Mouse (Mus musculus): ENCODE data around the gene Sh2d1b2. TPM values are rescaled to one million over a fixed set of nuclear protein-coding genes. Genes with fewer than 3 reads are reported as not detected.
"Not testable (repeated sequence)": the region's sequence is repeated elsewhere in the genome, so short reads cannot be mapped to it uniquely, and the experiment has no call there.

Sh2d1b2 gene
- not detected in 2 replicates for polyA plus RNA-seq (2016; fragmentation: Nextera tagmentation; extraction: Ambion mirVana)

GRCm38 (mm10) chr1:170232688-170233087, at the start of gene Sh2d1b2:
Gene Sh2d1b2 (plus strand): TSS chr1:170232749.
- not testable (repeated sequence) for H3K27me3 ChIP-seq (replicated peaks; ENCODE audit: low read depth, poor library complexity, severe bottlenecking); H3K4me1 ChIP-seq; H3K36me3 ChIP-seq (replicated peaks); H3K27ac ChIP-seq (replicated peaks); DNase-seq (ENCODE audit: low spot score); H3K4me3 ChIP-seq; H3K9me3 ChIP-seq
- 79% methylated on average over 6 of the region's 6 CpGs for WGBS

GRCm38 (mm10) chr1:170185137-170185536, 47.4 kb upstream of the Sh2d1b2 start:
- Histone ChIP-seq H3K9me3 (no peaks in the 10 kb centered on the region), H3K27ac (replicated peaks) (no peak overlapping the region), H3K4me3 (no peak overlapping the region), H3K4me1 (no peaks in the 10 kb centered on the region), H3K36me3 (replicated peaks) (no peaks in the 10 kb centered on the region), H3K27me3 (replicated peaks; ENCODE audit: low read depth, poor library complexity, severe bottlenecking) (no peaks in the 10 kb centered on the region)
- WGBS, result 94% methylated on average over 3 of the region's 3 CpGs
- DNase-seq (ENCODE audit: low spot score), result no peak

GRCm38 (mm10) chr1:170186531-170186930, 46.0 kb upstream of the Sh2d1b2 start:
- H3K9me3 ChIP-seq, result no peaks in the 10 kb centered on the region
- H3K4me3 ChIP-seq, result no peak overlapping the region
- H3K36me3 ChIP-seq (replicated peaks), result peaks cover 6% of the 10 kb centered on the region
- H3K4me1 ChIP-seq, result no peaks in the 10 kb centered on the region
- no peaks in the 10 kb centered on the region for H3K27me3 ChIP-seq (replicated peaks; ENCODE audit: low read depth, poor library complexity, severe bottlenecking)
- H3K27ac ChIP-seq (replicated peaks), result no peak overlapping the region
- 90% methylated on average over 5 of the region's 5 CpGs for WGBS
- DNase-seq (ENCODE audit: low spot score), result no peak

DNA sequence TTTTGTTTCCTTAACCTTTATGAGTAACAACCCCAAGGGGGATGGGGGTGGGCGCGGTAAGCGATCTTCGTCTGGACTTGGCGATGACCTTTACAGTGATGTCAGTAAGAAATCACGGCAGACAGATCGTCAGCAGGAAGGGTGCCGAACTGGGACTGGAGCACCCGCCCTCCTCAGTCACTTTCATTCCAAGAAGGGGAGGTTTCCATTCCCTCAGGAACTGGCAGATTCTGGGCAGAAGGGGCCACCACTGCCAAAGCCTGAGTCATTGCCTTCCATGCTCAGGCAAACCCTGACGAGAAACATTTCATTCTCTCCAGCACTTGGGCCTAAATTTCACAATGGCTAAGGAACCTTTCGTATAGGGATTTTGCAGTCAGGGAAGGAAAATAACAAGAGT, 43.9 kb upstream of the Sh2d1b2 start:
- Histone ChIP-seq H3K9me3 (no peaks in the 10 kb centered on the region), H3K4me3 (no peak overlapping the region), H3K36me3 (replicated peaks) (peaks cover 20% of the 10 kb centered on the region), H3K4me1 (no peaks in the 10 kb centered on the region), H3K27me3 (replicated peaks; ENCODE audit: low read depth, poor library complexity, severe bottlenecking) (no peaks in the 10 kb centered on the region), H3K27ac (replicated peaks) (no peak overlapping the region)
- 80% methylated on average over 11 of the region's 11 CpGs for WGBS
- no peak for DNase-seq (ENCODE audit: low spot score)

GRCm38 (mm10) chr1:170190225-170190624, 42.3 kb upstream of the Sh2d1b2 start:
- H3K27me3 ChIP-seq (replicated peaks; ENCODE audit: low read depth, poor library complexity, severe bottlenecking), result no peaks in the 10 kb centered on the region
- DNase-seq (ENCODE audit: low spot score), result no peak
- peaks cover 36% of the 10 kb centered on the region for H3K36me3 ChIP-seq (replicated peaks)
- no peak overlapping the region for H3K27ac ChIP-seq (replicated peaks)
- no peak overlapping the region for H3K4me3 ChIP-seq
- no peaks in the 10 kb centered on the region for H3K4me1 ChIP-seq
- WGBS, result 83% methylated on average over 4 of the region's 4 CpGs
- H3K9me3 ChIP-seq, result no peaks in the 10 kb centered on the region

- Histone ChIP-seq H3K27ac (replicated peaks) (no peak overlapping the region), H3K9me3 (no peaks in the 10 kb centered on the region), H3K4me3 (no peak overlapping the region), H3K36me3 (replicated peaks) (peaks cover 53% of the 10 kb centered on the region), H3K27me3 (replicated peaks; ENCODE audit: low read depth, poor library complexity, severe bottlenecking) (no peaks in the 10 kb centered on the region), H3K4me1 (no peaks in the 10 kb centered on the region)
- DNase-seq (ENCODE audit: low spot score), result no peak
- 95% methylated on average over 1 of the region's 1 CpGs for WGBS
Measured at GRCm38 (mm10) chr1:170191925-170192324, 40.6 kb upstream of the Sh2d1b2 start.

GRCm38 (mm10) chr1:170196211-170196610, 36.3 kb upstream of the Sh2d1b2 start:
- H3K9me3 ChIP-seq, result no peaks in the 10 kb centered on the region
- H3K36me3 ChIP-seq (replicated peaks), result peaks cover 92% of the 10 kb centered on the region
- no peak overlapping the region for H3K27ac ChIP-seq (replicated peaks)
- H3K27me3 ChIP-seq (replicated peaks; ENCODE audit: low read depth, poor library complexity, severe bottlenecking), result no peaks in the 10 kb centered on the region
- no peaks in the 10 kb centered on the region for H3K4me1 ChIP-seq
- no peak for DNase-seq (ENCODE audit: low spot score)
- H3K4me3 ChIP-seq, result no peak overlapping the region
- WGBS, result 95% methylated on average over 8 of the region's 8 CpGs

GRCm38 (mm10) chr1:170200379-170200778, 32.2 kb upstream of the Sh2d1b2 start:
- H3K4me3 ChIP-seq, result no peak overlapping the region
- H3K27ac ChIP-seq (replicated peaks), result no peak overlapping the region
- peak; percentile 19 for DNase-seq (ENCODE audit: low spot score)
- H3K9me3 ChIP-seq, result no peaks in the 10 kb centered on the region
- 88% methylated on average over 3 of the region's 3 CpGs for WGBS
- no peaks in the 10 kb centered on the region for H3K4me1 ChIP-seq
- H3K36me3 ChIP-seq (replicated peaks), result peaks cover 93% of the 10 kb centered on the region
- H3K27me3 ChIP-seq (replicated peaks; ENCODE audit: low read depth, poor library complexity, severe bottlenecking), result no peaks in the 10 kb centered on the region

GRCm38 (mm10) chr1:170206395-170206794, 26.2 kb upstream of the Sh2d1b2 start:
- Histone ChIP-seq H3K9me3 (no peaks in the 10 kb centered on the region), H3K27ac (replicated peaks) (no peak overlapping the region), H3K36me3 (replicated peaks) (peaks cover 90% of the 10 kb centered on the region), H3K27me3 (replicated peaks; ENCODE audit: low read depth, poor library complexity, severe bottlenecking) (no peaks in the 10 kb centered on the region), H3K4me3 (no peak overlapping the region), H3K4me1 (no peaks in the 10 kb centered on the region)
- WGBS, result 93% methylated on average over 6 of the region's 6 CpGs
- no peak for DNase-seq (ENCODE audit: low spot score)

GRCm38 (mm10) chr1:170213181-170213879, 19.2 kb upstream of the Sh2d1b2 start:
- 92% methylated on average over 10 of the region's 10 CpGs for WGBS
- Histone ChIP-seq H3K36me3 (replicated peaks) (peaks cover 41% of the 10 kb centered on the region), H3K4me3 (no peak overlapping the region), H3K9me3 (no peaks in the 10 kb centered on the region), H3K27ac (replicated peaks) (no peak overlapping the region), H3K4me1 (peaks cover 8% of the 10 kb centered on the region; the same call in 1 of the 2 replicates), H3K27me3 (replicated peaks; ENCODE audit: low read depth, poor library complexity, severe bottlenecking) (no peaks in the 10 kb centered on the region)
- DNase-seq (ENCODE audit: low spot score), result no peak

- H3K9me3 ChIP-seq, result no peaks in the 10 kb centered on the region
- H3K4me1 ChIP-seq, result peaks cover 8% of the 10 kb centered on the region; the same call in 1 of the 2 replicates
- H3K27ac ChIP-seq (replicated peaks), result no peak overlapping the region
- H3K4me3 ChIP-seq, result peak overlapping the region; percentile 99
- DNase-seq (ENCODE audit: low spot score), result no peak
- H3K27me3 ChIP-seq (replicated peaks; ENCODE audit: low read depth, poor library complexity, severe bottlenecking), result no peaks in the 10 kb centered on the region
- H3K36me3 ChIP-seq (replicated peaks), result peaks cover 31% of the 10 kb centered on the region
- 47% methylated on average over 7 of the region's 7 CpGs for WGBS
Measured at GRCm38 (mm10) chr1:170214383-170214756, 18.2 kb upstream of the Sh2d1b2 start.

DNA sequence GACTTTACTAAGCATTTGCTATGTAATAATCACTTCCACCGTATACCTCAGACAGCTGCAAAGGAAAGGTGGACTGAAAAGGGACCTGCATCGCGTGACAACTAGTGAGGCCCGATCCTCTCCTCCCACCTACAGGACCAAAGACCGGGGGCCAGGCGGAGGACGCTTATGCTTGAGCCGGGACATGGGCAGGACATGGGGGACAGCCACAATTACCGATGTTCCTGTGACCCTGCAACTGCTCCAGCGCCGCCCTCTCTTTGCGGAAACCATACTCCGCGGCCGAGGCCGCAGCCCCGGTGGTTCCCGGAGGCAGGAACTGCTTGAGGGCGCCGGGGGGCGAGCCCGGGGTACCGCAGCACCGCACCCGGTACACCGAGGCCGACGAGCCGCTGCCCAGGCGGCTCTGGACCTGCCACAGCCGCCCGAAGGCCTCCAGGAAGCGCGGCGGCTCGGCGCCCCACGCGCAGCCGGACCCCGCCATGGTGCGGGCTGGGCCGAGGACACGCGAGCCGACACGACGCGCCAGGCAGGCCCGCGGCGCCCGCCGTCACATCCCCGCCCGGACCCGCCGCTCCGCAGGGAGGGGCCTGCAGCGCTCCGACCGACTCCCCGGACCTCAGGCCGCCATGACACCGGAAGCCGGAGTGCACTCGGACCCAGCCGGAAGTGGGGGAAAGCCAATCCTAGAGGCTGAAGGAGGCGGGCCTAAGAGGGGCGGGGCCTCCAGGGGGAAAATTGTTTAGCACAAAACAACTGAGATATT, 17.6 kb upstream of the Sh2d1b2 start, which contains the start of gene Uhmk1:
TSS of gene Uhmk1 (minus strand) at position 641 of the 766 bp plus-strand sequence.
- peaks cover 8% of the 10 kb centered on the region; the same call in 1 of the 2 replicates for H3K4me1 ChIP-seq
- H3K27ac ChIP-seq (replicated peaks), result peak within 1 kb of the TSS; percentile 94

GRCm38 (mm10) chr1:170215590-170215989, 17.0 kb upstream of the Sh2d1b2 start:
- Histone ChIP-seq H3K9me3 (no peaks in the 10 kb centered on the region), H3K4me1 (peaks cover 8% of the 10 kb centered on the region; the same call in 1 of the 2 replicates), H3K27ac (replicated peaks) (peak overlapping the region; percentile 94; the same call in 1 of the 2 replicates), H3K36me3 (replicated peaks) (peaks cover 22% of the 10 kb centered on the region), H3K4me3 (peak overlapping the region; percentile 99), H3K27me3 (replicated peaks; ENCODE audit: low read depth, poor library complexity, severe bottlenecking) (no peaks in the 10 kb centered on the region)
- DNase-seq (ENCODE audit: low spot score), result no peak
- 75% methylated on average over 3 of the region's 3 CpGs for WGBS

More for the DNA sequence above, 17.6 kb upstream of the Sh2d1b2 start, which contains the start of gene Uhmk1:
- under 1% methylated on average over 70 of the region's 70 CpGs for WGBS
- H3K27me3 ChIP-seq (replicated peaks; ENCODE audit: low read depth, poor library complexity, severe bottlenecking), result no peaks in the 10 kb centered on the region
- peak within 1 kb of the TSS; percentile 99 for H3K4me3 ChIP-seq
- no peaks in the 10 kb centered on the region for H3K9me3 ChIP-seq
- DNase-seq (ENCODE audit: low spot score), result peak; percentile 94
- peaks cover 28% of the 10 kb centered on the region for H3K36me3 ChIP-seq (replicated peaks)
